Mouse (Mus musculus) brain, embryonic 14.5 days (tissue): ENCODE results near the gene Unc50. TPM values are rescaled to one million over a fixed set of nuclear protein-coding genes. Genes with fewer than 3 reads are reported as not detected.

ENCODE experiments used
- DNase-seq: peaks from one replicate; pipeline ENCODE4 v3.0.0-alpha.2; 2011; ENCODE audit warnings: low read depth
- CTCF ChIP-seq: fragments of 200-500 bp; IDR thresholded peaks from 2 replicates; pipeline ENCODE4 v1.5.1; 2012; ENCODE audit warnings: inconsistent platforms, mild to moderate bottlenecking, moderate library complexity, borderline replicate concordance; ENCODE audit not compliant: insufficient read depth, insufficient read length; ENCODE audit errors: extremely low read depth
- POLR2A ChIP-seq: fragments of 200-500 bp; IDR thresholded peaks from 2 replicates; pipeline ENCODE4 v1.6.1; 2012; ENCODE audit warnings: mild to moderate bottlenecking, inconsistent platforms, borderline replicate concordance; ENCODE audit not compliant: poor library complexity, insufficient read depth, insufficient read length, severe bottlenecking; ENCODE audit errors: extremely low read depth
- polyA plus RNA-seq: library from polyadenylated mRNA; depleted of rRNA; stranded (reverse); fragments of >200 nt; gene quantifications from 2 replicates; pipeline ENCODE4 v1.2.3, GENCODE M21; 2012

Gene Unc50
- polyA plus RNA-seq, 1 experiment = 76.7 TPM

- TF ChIP-seq POLR2A (no peak), CTCF (peak; percentile 57; the same call in 1 of the 2 replicates)
- peak; percentile 35 for DNase-seq
Observed at GRCm38 (mm10) chr1:37448361-37449095, 18.6 kb downstream of the Unc50 start.

DNA sequence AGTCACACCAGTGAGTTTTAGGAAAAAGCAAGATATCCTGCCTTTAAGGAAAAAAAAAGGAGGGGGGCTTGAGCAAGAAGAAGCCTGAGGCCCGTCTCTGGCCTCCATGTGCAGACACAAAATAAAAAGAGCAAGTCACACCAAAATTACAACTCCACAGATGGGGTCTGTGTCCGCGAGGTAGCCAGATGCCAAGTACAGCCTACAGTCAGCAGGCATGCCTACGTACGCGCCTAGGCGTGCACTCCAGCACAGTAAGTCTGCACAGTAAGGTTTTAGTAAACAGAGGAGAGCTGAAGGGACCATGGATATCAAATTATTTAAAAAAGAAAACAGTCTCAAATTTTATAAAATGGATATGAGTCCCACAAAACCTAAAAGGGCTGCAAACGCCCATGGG is 21.3 kb downstream of the Unc50 start:
- no peak for DNase-seq
- TF ChIP-seq CTCF (no peak), POLR2A (no peak)

- DNase-seq = no peak
- no peak for TF ChIP-seq CTCF
- TF ChIP-seq POLR2A = no peak
Observed at GRCm38 (mm10) chr1:37457546-37457945, 27.6 kb downstream of the Unc50 start.

DNA sequence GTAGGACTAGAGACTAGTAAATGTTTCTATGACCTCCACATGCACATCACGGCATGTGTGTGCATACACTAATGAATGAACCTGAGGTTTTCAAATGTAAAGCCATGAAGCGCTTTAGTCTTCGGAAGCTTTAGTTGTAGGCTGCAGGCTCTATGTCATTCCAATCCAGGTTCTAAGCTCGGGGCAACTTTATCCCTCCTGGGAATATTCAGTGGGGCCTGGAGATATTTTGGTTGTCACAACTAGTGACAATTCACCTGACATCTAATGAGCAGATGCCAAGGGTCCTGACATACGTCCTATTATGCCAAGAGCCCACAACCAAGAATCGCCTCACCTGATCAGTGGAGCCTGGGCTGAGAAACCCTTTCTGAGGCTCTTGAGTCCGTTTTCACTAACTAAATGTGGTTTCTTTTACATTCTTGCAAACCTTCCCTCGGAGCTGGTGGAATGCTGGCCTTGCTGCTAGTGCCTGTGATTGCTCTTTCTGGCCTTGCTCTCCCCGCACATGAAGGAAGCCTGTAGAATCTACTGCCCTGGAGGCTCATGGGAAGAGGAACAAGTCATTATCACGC is 35.0 kb downstream of the Unc50 start:
- no peak for TF ChIP-seq CTCF
- TF ChIP-seq POLR2A = no peak
- no peak for DNase-seq

DNA sequence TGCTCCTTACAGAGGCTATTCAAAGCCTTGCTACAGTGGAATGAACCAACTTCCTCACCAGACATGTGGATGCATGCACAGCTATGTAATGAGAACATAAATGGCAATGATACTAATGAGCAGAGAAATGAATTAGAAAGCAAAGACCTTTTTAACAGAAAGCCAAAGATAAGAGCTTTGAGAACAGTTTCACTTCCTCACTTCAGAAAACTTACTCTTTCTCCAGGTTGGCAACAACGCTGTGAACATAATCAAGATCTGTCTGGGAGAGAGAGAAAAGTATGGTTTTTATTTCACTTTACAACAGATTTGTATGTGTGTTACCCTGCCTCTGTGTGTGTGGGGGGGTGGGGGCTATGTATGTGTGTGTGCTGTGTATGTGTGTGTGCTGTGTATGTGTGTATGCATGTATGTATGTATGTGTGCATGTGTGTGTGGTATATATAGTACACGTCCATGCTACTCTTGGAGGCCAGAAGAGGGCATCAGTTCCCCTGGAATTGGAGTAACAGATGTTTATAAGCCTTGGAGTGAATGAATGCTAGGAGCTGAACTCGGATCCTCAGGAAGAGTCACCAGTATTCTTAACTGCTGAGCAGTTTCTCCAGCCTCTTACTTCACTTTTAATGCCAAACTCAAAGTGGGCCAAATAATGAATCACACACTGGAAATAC is 36.5 kb downstream of the Unc50 start:
- DNase-seq = no peak
- TF ChIP-seq CTCF (no peak), POLR2A (no peak)

DNA sequence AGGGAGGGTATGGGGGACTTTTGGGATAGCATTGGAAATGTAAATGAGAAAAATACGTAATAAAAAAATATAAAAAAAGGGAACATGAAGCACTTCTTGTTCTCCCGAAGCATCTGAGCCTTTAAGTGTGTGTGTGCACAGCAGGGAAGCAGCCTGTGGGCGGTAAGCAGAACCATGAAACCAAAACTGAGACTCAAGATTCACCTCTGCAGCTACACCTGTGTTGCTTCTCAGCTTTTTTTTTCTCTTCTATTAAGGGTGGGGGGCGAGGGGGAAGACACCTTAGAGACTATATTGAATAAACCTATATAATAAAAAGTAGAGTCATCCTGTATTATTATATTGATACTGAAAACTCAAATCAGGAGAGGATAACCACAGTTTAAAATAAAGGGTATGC is 37.9 kb downstream of the Unc50 start:
- no peak for DNase-seq
- TF ChIP-seq CTCF (no peak), POLR2A (no peak)

DNA sequence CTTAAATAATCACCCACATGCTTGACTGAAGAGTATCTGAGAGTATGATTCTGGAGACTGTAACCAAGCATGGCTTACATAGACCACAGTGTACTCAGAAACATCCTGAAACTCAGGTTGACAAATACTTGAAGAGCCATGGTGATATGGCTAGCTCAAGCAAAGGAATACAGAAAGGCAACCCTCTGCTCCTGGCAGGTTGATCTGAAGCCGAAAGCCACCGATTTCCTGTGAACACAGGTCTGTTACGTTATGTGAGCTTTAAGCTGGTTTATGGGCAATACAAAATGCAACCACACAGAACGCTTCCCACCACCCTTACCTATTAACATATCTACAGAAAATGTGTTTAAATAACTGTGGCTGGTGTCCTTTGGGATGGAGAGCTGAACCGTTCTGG is 39.1 kb downstream of the Unc50 start:
- TF ChIP-seq POLR2A = no peak
- TF ChIP-seq CTCF = no peak
- no peak for DNase-seq

- no peak for DNase-seq
- no peak for TF ChIP-seq POLR2A
- TF ChIP-seq CTCF = peak; percentile 1; the same call in 1 of the 2 replicates
Observed at GRCm38 (mm10) chr1:37471179-37472148, 41.5 kb downstream of the Unc50 start.

GRCm38 (mm10) chr1:37473251-37473650 is 43.3 kb downstream of the Unc50 start:
- no peak for TF ChIP-seq POLR2A
- TF ChIP-seq CTCF = no peak
- no peak for DNase-seq

- DNase-seq = no peak
- TF ChIP-seq POLR2A (no peak), CTCF (no peak)
Observed at GRCm38 (mm10) chr1:37474046-37474445, 44.1 kb downstream of the Unc50 start.

DNA sequence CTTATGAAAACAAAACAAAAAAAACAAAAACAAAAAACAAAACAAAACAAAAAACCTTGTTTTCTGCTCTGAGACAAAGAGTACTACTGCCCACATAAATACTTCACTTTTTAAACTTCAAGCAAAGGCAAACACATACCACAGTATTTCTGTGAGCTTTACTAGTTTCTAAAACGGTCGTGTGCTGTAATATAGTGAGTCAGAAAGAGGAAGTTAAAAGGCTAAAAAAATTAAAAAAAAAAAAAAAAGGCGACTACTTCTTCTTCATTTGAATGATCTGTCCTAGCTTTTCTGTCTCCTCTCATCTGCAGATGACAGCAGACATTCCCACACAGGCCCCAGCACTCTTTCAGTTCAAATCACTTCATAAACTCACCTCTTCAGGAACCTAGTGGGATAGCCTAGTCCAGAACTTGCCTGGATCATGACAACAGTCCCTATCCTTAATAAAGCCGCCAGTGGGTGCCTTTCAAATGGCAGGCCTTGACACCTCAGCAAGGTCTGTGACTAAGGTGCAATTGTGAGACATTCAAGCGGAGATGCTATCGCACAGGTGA is 44.8 kb downstream of the Unc50 start:
- TF ChIP-seq CTCF (no peak), POLR2A (no peak)
- DNase-seq = no peak

- DNase-seq = no peak
- TF ChIP-seq POLR2A = no peak
- no peak for TF ChIP-seq CTCF
Observed at GRCm38 (mm10) chr1:37475312-37475711, 45.4 kb downstream of the Unc50 start.
